Comparison of ENCODE assay signal across 16 mouse cellular contexts in genomic region chr5:30682967-30683600, GRCm38 (mm10). TPM values are rescaled to one million over a fixed set of nuclear protein-coding genes. Genes with fewer than 3 reads are reported as not detected.
A peak's percentile ranks its signal among the peaks of the same experiment; 100 is the strongest.
DNase-seq lines count a peak whose midpoint lies in the region; ATAC-seq and TF ChIP-seq lines count a peak whose summit lies in the region.
"Had no signal": no experiment of that assay in that cellular context is flagged by ENCODE, and none has a peak within 500 bp of the region (broad histone marks: within the 10 kb centered on the region; RNA-seq: fewer than 3 reads in every experiment).

No protein-coding gene starts in this region.

- no peaks in the 10 kb centered on the region for H3K9me3 ChIP-seq in liver, embryonic 12.5 days (replicated peaks)
- H3K9me3 ChIP-seq: forebrain, embryonic 10.5 days had no signal

- DNase-seq in adrenal gland, postnatal 36 days: peak; percentile 22 to 31
- DNase-seq in adrenal gland, postnatal 4 days (ENCODE audit: low spot score in 2 of 2): no peak
- no peak for DNase-seq in liver, adult 2 months (ENCODE audit: extremely low read depth, low read depth, low spot score)
- peak; percentile 59 for DNase-seq in 416B (ENCODE audit: low read depth)
- no peak for DNase-seq in frontal cortex, postnatal 10 days (ENCODE audit: low spot score in 2 of 2)
- DNase-seq in gastrocnemius, postnatal 14 days: no peak
- DNase-seq: cerebellum, adult 18-20 months; gastrocnemius, postnatal 36 days; heart, postnatal 4 days; kidney, adult 18-20 months; layer of hippocampus, adult 9-11 months had no signal

- H3K36me3 ChIP-seq in liver, adult 2 months (ENCODE audit: control insufficient read depth, insufficient read depth, low read length): no peaks in the 10 kb centered on the region
- H3K36me3 ChIP-seq in liver, embryonic 12.5 days: peaks cover 4% of the 10 kb centered on the region; the same call in 1 of the 2 replicates

- H3K9ac ChIP-seq in liver, adult 2 months (ENCODE audit: low read depth, low read length): no peak overlapping the region
- no peak overlapping the region for H3K9ac ChIP-seq in liver, embryonic 12.5 days

- TF ChIP-seq POLR2A in liver, adult 2 months (IDR thresholded peaks at IDR 0.05; ENCODE audit: extremely low read depth, insufficient read depth, low read length): no peak
- no peak for TF ChIP-seq POLR2A in bone marrow, adult 2 months (IDR thresholded peaks at IDR 0.05; ENCODE audit: borderline replicate concordance, control insufficient read depth, low read depth, low read length)

- H3K27ac ChIP-seq in liver, adult 2 months (replicated peaks; ENCODE audit: insufficient read depth, low read depth, low read length): no peak overlapping the region
- H3K27ac ChIP-seq in liver, embryonic 12.5 days: no peak overlapping the region
- H3K27ac ChIP-seq in bone marrow, adult 2 months (ENCODE audit: control insufficient read depth, insufficient read depth, low read depth, low read length, poor library complexity): no peak overlapping the region
- H3K27ac ChIP-seq: forebrain, embryonic 10.5 days; macrophage had no signal

- H3K4me2 ChIP-seq in liver, embryonic 12.5 days: no peak overlapping the region

- H3K27me3 ChIP-seq in liver, adult 2 months (ENCODE audit: control insufficient read depth, insufficient read depth, low read length): no peaks in the 10 kb centered on the region
- no peaks in the 10 kb centered on the region for H3K27me3 ChIP-seq in liver, embryonic 12.5 days (replicated peaks)

- H3K79me2 ChIP-seq in liver, adult 2 months (ENCODE audit: control insufficient read depth, insufficient read depth, low read length): no peaks in the 10 kb centered on the region

- ATAC-seq in liver, embryonic 12.5 days: no peak

- intact Hi-C loops in gastrocnemius, postnatal 14 days (cut with DNase I; ENCODE audit: low total_unique reads): no loop called here

- H3K4me3 ChIP-seq in liver, adult 2 months (ENCODE audit: insufficient read depth, low read depth, low read length): no peak overlapping the region
- H3K4me3 ChIP-seq in liver, embryonic 12.5 days: no peak overlapping the region
- H3K4me3 ChIP-seq in bone marrow, adult 2 months (replicated peaks; ENCODE audit: control insufficient read depth, low read depth, low read length): no peak overlapping the region
- H3K4me3 ChIP-seq: forebrain, embryonic 10.5 days; myocyte had no signal

- peak; percentile 62 for TF ChIP-seq CTCF in liver, adult 2 months (IDR thresholded peaks at IDR 0.05; ENCODE audit: low read depth, low read length)
- TF ChIP-seq CTCF in bone marrow, adult 2 months (IDR thresholded peaks at IDR 0.05; ENCODE audit: control insufficient read depth, insufficient read depth, low read length): peak; percentile 50

- no peaks in the 10 kb centered on the region for H3K4me1 ChIP-seq in liver, adult 2 months (ENCODE audit: control insufficient read depth, insufficient read depth, low read length)
- no peaks in the 10 kb centered on the region for H3K4me1 ChIP-seq in liver, embryonic 12.5 days
- no peaks in the 10 kb centered on the region for H3K4me1 ChIP-seq in bone marrow, adult 2 months (ENCODE audit: control insufficient read depth, insufficient read depth, low read length)
- H3K4me1 ChIP-seq: forebrain, embryonic 10.5 days had no signal

RNA-seq across cellular contexts. Expression of gene Cenpa, which starts 16.5 kb away (rescaled TPM):
- 10 to 100 TPM; 10.2 to 11.9 TPM for total RNA-seq in adrenal gland, postnatal 36 days (2021)
- total RNA-seq in adrenal gland, postnatal 4 days (2021): 10 to 100 TPM; 61.3 to 62.0 TPM
- total RNA-seq in liver, adult 2 months (2014; rRNA removed): 5.3 and 6.8 TPM in 2 replicates
- 5.7 and 8.0 TPM in 2 replicates for polyA plus RNA-seq in liver, adult 2 months (2012; rRNA removed)
- 259 and 265 TPM in 2 replicates for polyA plus RNA-seq in liver, embryonic 12.5 days (2016; fragmentation: Nextera tagmentation; extraction: Ambion mirVana)
- 161 and 187 TPM in 2 replicates for polyA plus RNA-seq in bone marrow, adult 2 months (2011; ENCODE audit: insufficient read depth, insufficient read length, low replicate concordance, missing spikeins)
- total RNA-seq in gastrocnemius, postnatal 14 days (2021): 10 to 100 TPM in 1 of 2 experiments, 1 to 10 TPM in 1; 7.0 to 10.2 TPM

RNA-seq across cellular contexts. Expression of gene Dpysl5, which starts 28.3 kb away (rescaled TPM):
- total RNA-seq in adrenal gland, postnatal 36 days (2021): 1 to 10 TPM in 1 of 2 experiments, under 1 TPM in 1; 0.86 to 1.1 TPM
- 10 to 100 TPM; 10.8 to 16.0 TPM for total RNA-seq in adrenal gland, postnatal 4 days (2021)
- total RNA-seq in liver, adult 2 months (2014; rRNA removed): not detected in 2 replicates
- polyA plus RNA-seq in liver, adult 2 months (2012; rRNA removed): 0.06 TPM in 2 replicates
- polyA plus RNA-seq in liver, embryonic 12.5 days (2016; fragmentation: Nextera tagmentation; extraction: Ambion mirVana): 0.20 and 0.36 TPM in 2 replicates
- 0.40 TPM in 1 of 2 replicates, not detected in the other for polyA plus RNA-seq in bone marrow, adult 2 months (2011; ENCODE audit: insufficient read depth, insufficient read length, low replicate concordance, missing spikeins)
- 1 to 10 TPM; 1.6 to 2.0 TPM for total RNA-seq in gastrocnemius, postnatal 14 days (2021)
- polyA plus RNA-seq: macrophage had no signal

RNA-seq across cellular contexts. Expression of gene Slc35f6, which starts 35.4 kb away (rescaled TPM):
- 10 to 100 TPM; 40.0 to 47.2 TPM for total RNA-seq in adrenal gland, postnatal 36 days (2021)
- total RNA-seq in adrenal gland, postnatal 4 days (2021): 10 to 100 TPM; 33.5 to 33.7 TPM
- total RNA-seq in liver, adult 2 months (2014; rRNA removed): 16.2 and 19.0 TPM in 2 replicates
- polyA plus RNA-seq in liver, adult 2 months (2012; rRNA removed): 44.3 and 55.4 TPM in 2 replicates
- polyA plus RNA-seq in liver, embryonic 12.5 days (2016; fragmentation: Nextera tagmentation; extraction: Ambion mirVana): 10.3 and 12.1 TPM in 2 replicates
- polyA plus RNA-seq in bone marrow, adult 2 months (2011; ENCODE audit: insufficient read depth, insufficient read length, low replicate concordance, missing spikeins): 7.7 and 17.0 TPM in 2 replicates
- total RNA-seq in gastrocnemius, postnatal 14 days (2021): 10 to 100 TPM; 11.8 to 13.8 TPM

Comparison
In these comparisons a context has a peak if more than half of its experiments do, and no peak if none do; other contexts are left out.
1. DNase-seq: peak in adrenal gland, postnatal 36 days (2 of 2) and 416B (single experiment); none in adrenal gland, postnatal 4 days (0 of 2), liver, adult 2 months (single experiment), frontal cortex, postnatal 10 days (0 of 2) and gastrocnemius, postnatal 14 days (single experiment).